In genomic region chr4:46063841-46064240, GRCm38 (mm10) we compare ENCODE assay signal across 30 mouse cellular contexts. TPM values are rescaled to one million over a fixed set of nuclear protein-coding genes. Genes with fewer than 3 reads are reported as not detected.
DNase-seq lines count a peak whose midpoint lies in the region; ATAC-seq lines count a peak whose summit lies in the region.
"Had no signal": no experiment of that assay in that cellular context is flagged by ENCODE, and none has a peak within 500 bp of the region (broad histone marks: within the 10 kb centered on the region; RNA-seq: fewer than 3 reads in every experiment).

No protein-coding gene starts in this region.

- no peaks in the 10 kb centered on the region for H3K9me3 ChIP-seq in heart, embryonic 10.5 days
- H3K9me3 ChIP-seq in heart, embryonic 16.5 days (replicated peaks; ENCODE audit: control insufficient read depth, low read length) = no peaks in the 10 kb centered on the region
- no peaks in the 10 kb centered on the region for H3K9me3 ChIP-seq in lung, embryonic 15.5 days
- H3K9me3 ChIP-seq: embryonic facial prominence, embryonic 10.5 days; embryonic facial prominence, embryonic 15.5 days; forebrain, embryonic 12.5 days; hindbrain, embryonic 13.5 days; limb, embryonic 12.5 days; liver, embryonic 15.5 days; midbrain, embryonic 10.5 days; neural tube, embryonic 12.5 days had no signal

- DNase-seq in heart, embryonic 10.5 days (ENCODE audit: low spot score) = no peak
- no peak for DNase-seq in heart, postnatal 14 days
- DNase-seq in heart, postnatal 36 days = no peak
- DNase-seq in lung, postnatal 25 days (ENCODE audit: low spot score) = no peak
- DNase-seq in adrenal gland, adult 2 months = no peak
- DNase-seq: adrenal gland, postnatal 36 days; B cell, adult 2 months; cerebellum, adult 2 months; cerebellum, postnatal 14 days; forebrain, postnatal 0 days; gastrocnemius, postnatal 10 days; kidney, adult 8-10 months; kidney, postnatal 10 days; layer of hippocampus, adult 9-11 months; right cerebral cortex, postnatal 4 days; thymus, postnatal 4 days had no signal

- 84% methylated on average over 4 of the region's 4 CpGs for WGBS in heart, embryonic 10.5 days
- WGBS in heart, embryonic 16.5 days = 77% methylated on average over 4 of the region's 4 CpGs
- 71% methylated on average over 4 of the region's 4 CpGs for WGBS in lung, embryonic 15.5 days

- intact Hi-C loops in heart, postnatal 14 days (cut with DNase I) = no loop called here
- intact Hi-C loops in heart, postnatal 36 days (cut with DNase I) = loop anchor here (2.0 kb wide), 1 partner anchor 23 kb away; no protein-coding TSS in a partner anchor

- ATAC-seq in heart, embryonic 16.5 days (replicated peaks; ENCODE audit: extremely low read depth, insufficient read depth, low FRiP score) = no peak
- ATAC-seq in lung, embryonic 15.5 days (ENCODE audit: borderline replicate concordance, extremely low read depth, low FRiP score, low TSS enrichment) = no peak
- ATAC-seq: forebrain, postnatal 0 days; intestine, embryonic 16.5 days had no signal

- H3K36me3 ChIP-seq in heart, embryonic 10.5 days = peaks cover 61% of the 10 kb centered on the region
- peaks cover 14% of the 10 kb centered on the region for H3K36me3 ChIP-seq in heart, embryonic 16.5 days (ENCODE audit: control insufficient read depth, insufficient read depth)
- no peaks in the 10 kb centered on the region for H3K36me3 ChIP-seq in lung, embryonic 15.5 days
- H3K36me3 ChIP-seq: embryonic facial prominence, embryonic 10.5 days; embryonic facial prominence, embryonic 15.5 days; forebrain, embryonic 12.5 days; hindbrain, embryonic 13.5 days; limb, embryonic 12.5 days; midbrain, embryonic 10.5 days; neural tube, embryonic 12.5 days had no signal

- H3K9ac ChIP-seq in heart, embryonic 16.5 days (ENCODE audit: low read length) = peak overlapping the region; percentile 35; the same call in 1 of the 2 replicates
- no peak overlapping the region for H3K9ac ChIP-seq in lung, embryonic 15.5 days
- H3K9ac ChIP-seq: embryonic facial prominence, embryonic 15.5 days; forebrain, embryonic 12.5 days; forebrain, postnatal 0 days; hindbrain, embryonic 13.5 days; limb, embryonic 12.5 days; liver, embryonic 15.5 days; neural tube, embryonic 12.5 days had no signal

- H3K27ac ChIP-seq in heart, embryonic 10.5 days = peak overlapping the region; percentile 77; the same call in 1 of the 2 replicates
- H3K27ac ChIP-seq in heart, embryonic 16.5 days (ENCODE audit: low read length) = peak overlapping the region; percentile 92
- peak overlapping the region; percentile 80; the same call in 1 of the 2 replicates for H3K27ac ChIP-seq in lung, embryonic 15.5 days
- H3K27ac ChIP-seq: embryonic facial prominence, embryonic 10.5 days; embryonic facial prominence, embryonic 15.5 days; forebrain, embryonic 12.5 days; hindbrain, embryonic 13.5 days; limb, embryonic 12.5 days; liver, embryonic 15.5 days; midbrain, embryonic 10.5 days; neural tube, embryonic 12.5 days had no signal

- H3K27me3 ChIP-seq in heart, embryonic 10.5 days (ENCODE audit: insufficient read depth, poor library complexity, severe bottlenecking) = no peaks in the 10 kb centered on the region
- no peaks in the 10 kb centered on the region for H3K27me3 ChIP-seq in heart, embryonic 16.5 days (ENCODE audit: control insufficient read depth, insufficient read depth, low read length)
- no peaks in the 10 kb centered on the region for H3K27me3 ChIP-seq in lung, embryonic 15.5 days
- H3K27me3 ChIP-seq: embryonic facial prominence, embryonic 15.5 days; forebrain, embryonic 12.5 days; hindbrain, embryonic 13.5 days; neural tube, embryonic 12.5 days had no signal

- no peak overlapping the region for H3K4me2 ChIP-seq in heart, embryonic 16.5 days (ENCODE audit: low read depth, low read length)
- H3K4me2 ChIP-seq in lung, embryonic 15.5 days = no peak overlapping the region
- H3K4me2 ChIP-seq: embryonic facial prominence, embryonic 15.5 days; forebrain, embryonic 12.5 days; hindbrain, embryonic 13.5 days; limb, embryonic 12.5 days; liver, embryonic 15.5 days; neural tube, embryonic 12.5 days had no signal

- peaks cover 65% of the 10 kb centered on the region for H3K4me1 ChIP-seq in heart, embryonic 10.5 days
- peaks cover 70% of the 10 kb centered on the region for H3K4me1 ChIP-seq in heart, embryonic 16.5 days (ENCODE audit: control insufficient read depth, insufficient read depth, low read length)
- peaks cover 12% of the 10 kb centered on the region for H3K4me1 ChIP-seq in lung, embryonic 15.5 days
- H3K4me1 ChIP-seq: midbrain, embryonic 10.5 days; neural tube, embryonic 12.5 days had no signal

- no peak overlapping the region for H3K4me3 ChIP-seq in heart, embryonic 10.5 days
- H3K4me3 ChIP-seq in heart, embryonic 16.5 days (ENCODE audit: low read length) = no peak overlapping the region
- no peak overlapping the region for H3K4me3 ChIP-seq in lung, embryonic 15.5 days
- H3K4me3 ChIP-seq: embryonic facial prominence, embryonic 10.5 days; embryonic facial prominence, embryonic 15.5 days; forebrain, embryonic 12.5 days; hindbrain, embryonic 13.5 days; limb, embryonic 12.5 days; liver, embryonic 15.5 days; midbrain, embryonic 10.5 days; myocyte; neural tube, embryonic 12.5 days had no signal

RNA-seq across cellular contexts. Expression of gene Tmod1, which starts 25.1 kb away (rescaled TPM):
- 132 and 215 TPM in 2 replicates for polyA plus RNA-seq in heart, embryonic 10.5 days (2016; fragmentation: Nextera tagmentation; extraction: Ambion mirVana)
- total RNA-seq in heart, postnatal 14 days (2021) = 100 to 1,000 TPM; 279 to 283 TPM
- 202 and 217 TPM in 2 replicates for polyA plus RNA-seq in heart, embryonic 16.5 days (2015; fragmentation: Nextera tagmentation; extraction: Ambion mirVana)
- total RNA-seq in heart, postnatal 36 days (2021) = 100 to 1,000 TPM; 272 to 278 TPM
- 7.2 and 10.0 TPM in 2 replicates for polyA plus RNA-seq in lung, embryonic 15.5 days (2015; fragmentation: Nextera tagmentation; extraction: Ambion mirVana)
- total RNA-seq in adrenal gland, adult 2 months (2021) = 1 to 10 TPM; 3.0 to 8.7 TPM
- polyA plus RNA-seq in adrenal gland, adult 2 months (2012; rRNA removed) = 0.89 and 2.2 TPM in 2 replicates
- total RNA-seq: granulocyte monocyte progenitor cell, adult 5-6 weeks had no signal
- polyA plus RNA-seq: liver, adult 2 months had no signal

Comparison
In these comparisons a context has a peak if more than half of its experiments do, and no peak if none do; other contexts are left out.
1. RNA of gene Tmod1, which starts 25.1 kb away (polyA plus RNA-seq): 202 to 217 TPM in heart, embryonic 16.5 days and 132 to 215 TPM in heart, embryonic 10.5 days; 7.2 to 10.0 TPM in lung, embryonic 15.5 days and 0.89 to 2.2 TPM in adrenal gland, adult 2 months; every median in the first group is over 10 times any median in the second.
2. Peak in every context shown above with its lines, with median percentiles within 50 percentile points of each other: H3K27ac ChIP-seq.